Mouse (Mus musculus) frontal cortex, postnatal 25 days (tissue): Measurements from ENCODE around the gene Snapin.

Experiments
- DNase-seq, 2 experiments: peaks; one replicate each; pipeline ENCODE4 v3.0.0; 2022; ENCODE audit warnings: low spot score in 2 of 2

The Snapin gene

DNA sequence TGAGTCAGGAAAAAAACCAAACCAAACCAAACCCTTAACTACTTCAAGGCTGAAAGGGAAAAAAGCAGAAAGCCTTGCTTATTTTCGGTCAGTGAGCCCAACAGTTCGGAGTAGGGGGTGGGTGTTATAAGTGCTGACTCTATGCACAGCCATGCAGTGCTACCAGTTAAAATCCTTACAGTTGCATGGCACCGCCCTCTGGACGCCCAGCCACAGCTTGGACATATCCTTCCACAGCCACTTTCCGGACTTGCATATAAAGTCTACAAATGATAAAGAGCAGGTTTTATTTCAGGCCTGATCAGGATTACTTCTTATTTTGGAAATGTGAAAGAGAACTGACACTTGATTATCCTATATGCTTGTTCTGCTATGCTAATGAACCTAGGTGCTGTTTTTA, 14.4 kb upstream of the Snapin start:
- DNase-seq, result no peak

GRCm38 (mm10) chr3:90503444-90503843, 12.6 kb upstream of the Snapin start:
- DNase-seq, result no peak

- no peak for DNase-seq
Observed at GRCm38 (mm10) chr3:90497597-90497996, 6.8 kb upstream of the Snapin start.

DNA sequence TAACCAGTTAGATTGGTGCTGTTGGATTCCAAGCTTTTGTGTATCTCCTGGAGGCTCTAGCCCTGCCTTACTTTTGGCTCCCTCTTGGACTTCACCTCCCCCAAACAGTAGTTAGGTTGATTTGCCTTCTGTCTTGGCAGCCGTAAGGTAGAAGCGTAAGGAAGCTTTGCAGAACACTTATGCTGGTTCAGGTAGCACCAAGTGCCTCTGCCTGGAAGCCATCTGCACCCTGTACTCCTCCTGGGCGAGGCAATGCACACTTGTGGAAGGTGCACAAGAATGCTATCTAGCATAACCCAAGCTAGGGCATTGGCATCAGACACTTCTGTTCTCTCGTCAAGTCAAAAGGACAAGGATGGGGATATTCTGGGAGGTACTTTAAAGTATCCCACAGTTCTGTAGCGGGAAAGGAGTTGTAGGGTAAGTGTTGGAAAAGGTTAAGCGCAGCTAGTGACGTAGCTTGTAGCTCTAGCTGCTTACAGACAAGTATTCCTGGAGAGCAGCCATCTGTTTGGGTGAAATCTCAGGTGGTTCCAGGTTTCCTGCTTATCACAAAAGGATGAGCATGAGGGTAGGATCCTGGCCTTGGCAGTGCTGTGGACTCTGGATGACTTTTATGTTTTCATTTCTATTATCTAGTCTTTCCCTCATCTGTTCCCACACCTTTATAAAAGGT, 5.2 kb upstream of the Snapin start:
- DNase-seq, result no peak

DNA sequence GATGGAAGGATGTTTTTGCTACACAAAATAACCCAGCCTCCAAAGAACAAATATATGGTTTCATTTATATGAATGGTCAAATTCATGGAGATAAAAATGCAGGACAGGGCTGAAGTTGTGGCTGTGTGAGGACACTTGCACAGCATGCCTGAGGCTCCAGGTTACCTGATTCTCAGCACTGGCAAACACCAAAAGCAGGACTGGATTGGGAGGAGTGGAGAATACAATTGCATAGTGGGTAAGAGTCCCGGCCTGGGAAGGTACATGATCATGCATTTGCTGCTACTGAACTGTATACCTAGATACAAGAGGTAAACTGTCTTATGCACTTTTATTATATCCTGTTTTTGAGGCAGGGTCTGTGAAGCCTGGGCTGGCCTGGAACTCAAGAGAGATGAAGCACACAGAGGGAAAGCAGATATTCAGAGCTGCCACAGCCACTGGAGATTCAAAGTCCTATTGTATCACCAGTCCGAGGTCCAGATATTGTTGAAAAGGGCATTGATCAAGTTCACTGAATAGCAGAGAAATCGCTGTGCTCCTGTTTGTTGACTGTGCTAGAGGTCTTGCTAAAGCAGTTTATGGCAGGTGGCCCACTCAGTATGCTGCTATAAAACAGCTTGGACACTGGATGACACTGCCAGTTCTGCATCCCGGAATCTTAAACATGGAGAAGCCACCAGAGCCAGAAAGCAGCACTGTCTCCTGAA, 3.2 kb upstream of the Snapin start:
- no peak for DNase-seq

DNA sequence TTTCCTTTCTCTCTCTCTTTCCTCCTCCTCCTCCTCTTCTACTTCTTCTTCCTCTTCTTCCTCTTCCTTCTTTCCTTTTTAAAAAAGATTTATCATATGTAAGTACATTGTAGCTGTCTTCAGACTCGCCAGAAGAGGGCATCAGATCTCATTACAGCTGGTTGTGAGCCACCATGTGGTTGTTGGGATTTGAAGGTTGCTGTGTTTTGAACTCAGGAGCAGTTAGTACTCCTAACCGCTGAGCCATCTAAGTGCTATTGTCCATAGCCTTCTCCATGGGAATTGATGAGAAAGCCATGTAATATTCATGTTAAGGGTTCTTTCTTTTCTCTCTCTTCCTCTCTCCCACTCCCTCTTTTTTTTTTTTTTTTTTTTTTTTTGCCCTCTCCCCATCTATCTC, 517 bp upstream of the Snapin start:
- peak in 1 of 2 experiments; percentile 36 for DNase-seq

DNA sequence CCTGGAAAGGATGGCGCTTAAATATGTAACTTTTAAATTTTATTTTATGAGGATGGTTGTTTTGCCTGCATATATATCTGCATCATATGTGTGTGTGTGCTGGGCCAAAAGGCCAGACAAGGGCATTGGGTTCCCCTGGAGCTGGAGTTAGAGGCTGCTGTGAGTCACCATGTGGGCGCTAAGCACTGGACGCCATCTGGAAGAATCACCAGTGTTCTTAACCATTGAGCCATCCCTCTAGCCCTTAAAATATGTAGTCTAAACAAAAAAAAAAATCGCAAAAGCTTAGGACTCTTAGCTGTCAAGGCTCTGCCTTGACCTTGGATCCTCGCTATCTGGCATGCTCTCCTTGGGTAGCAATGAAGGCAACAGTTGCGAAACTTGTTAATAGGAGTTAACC, 2.3 kb downstream of the Snapin start:
- DNase-seq, result no peak

- DNase-seq, result no peak
Observed at GRCm38 (mm10) chr3:90486998-90487397, 3.8 kb downstream of the Snapin start.

DNA sequence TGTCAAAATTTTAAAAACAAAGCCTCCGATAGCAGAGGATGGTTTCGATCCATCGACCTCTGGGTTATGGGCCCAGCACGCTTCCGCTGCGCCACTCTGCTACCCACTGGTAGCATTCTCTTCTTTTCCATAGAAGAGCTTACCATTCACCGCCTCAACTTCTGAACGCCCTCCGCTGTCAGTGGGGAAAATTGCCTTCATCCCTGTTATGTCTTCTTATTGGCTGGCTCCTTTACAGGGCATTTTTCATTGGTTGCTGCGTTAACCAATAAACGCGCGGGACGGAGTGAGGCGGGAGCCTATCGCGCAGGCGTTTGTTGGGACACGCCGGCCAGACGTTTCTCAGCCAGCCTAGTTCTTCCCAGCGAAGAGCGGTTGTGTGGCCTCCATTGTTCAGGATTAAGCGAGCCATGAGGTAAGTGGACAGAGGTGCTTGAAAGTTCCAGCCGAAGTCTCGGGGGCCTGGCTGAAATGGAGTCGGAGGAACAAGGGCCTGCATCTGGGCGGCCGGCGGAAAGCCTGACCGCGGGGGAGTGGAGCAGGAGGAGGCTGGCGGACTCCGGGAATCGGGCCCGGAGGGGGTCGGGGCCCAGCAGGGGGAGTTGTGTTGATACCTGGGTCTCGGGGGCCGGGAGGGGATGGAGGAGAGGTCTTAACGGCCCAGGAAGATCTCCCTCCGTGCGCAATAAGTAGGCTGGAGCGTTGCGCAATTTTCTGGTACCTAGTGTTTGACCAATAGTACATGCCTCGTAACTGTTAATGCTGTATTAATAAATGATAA, 14.8 kb downstream of the Snapin start, which contains the start of gene Ilf2:
Ilf2 (plus strand) TSS at position 296 of the 781 bp plus-strand sequence.
- DNase-seq, result peak; percentile 90 to 92

DNA sequence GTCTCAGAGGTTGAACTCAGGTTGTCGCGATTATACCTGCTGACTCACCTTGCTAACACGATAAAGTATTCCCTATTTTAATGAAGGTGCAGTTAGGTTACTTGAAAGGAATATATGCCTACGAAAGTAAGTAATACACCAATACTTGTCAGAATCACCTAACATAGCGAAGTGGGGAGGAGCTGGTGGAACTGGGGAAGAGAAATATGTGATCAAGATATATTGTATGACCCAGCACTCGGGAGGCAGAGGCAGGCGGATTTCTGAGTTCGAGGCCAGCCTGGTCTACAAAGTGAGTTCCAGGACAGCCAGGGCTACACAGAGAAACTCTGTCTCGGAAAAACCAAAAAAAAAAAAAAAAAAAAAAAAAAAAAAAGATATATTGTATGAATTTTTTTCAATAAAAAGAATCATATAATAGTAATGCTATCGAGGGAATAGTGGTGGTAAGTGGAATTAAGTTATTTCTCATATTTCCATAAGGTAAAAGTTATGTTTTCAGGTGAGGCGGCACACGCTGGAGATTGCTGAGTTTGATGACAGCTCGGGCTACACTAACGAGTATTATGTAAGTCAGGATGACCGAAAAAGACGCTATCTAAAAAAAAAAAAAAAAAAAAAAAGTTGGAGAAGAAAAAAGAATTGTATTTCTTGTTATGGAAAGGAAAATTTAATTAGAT, 15.5 kb downstream of the Snapin start:
- no peak for DNase-seq

DNA sequence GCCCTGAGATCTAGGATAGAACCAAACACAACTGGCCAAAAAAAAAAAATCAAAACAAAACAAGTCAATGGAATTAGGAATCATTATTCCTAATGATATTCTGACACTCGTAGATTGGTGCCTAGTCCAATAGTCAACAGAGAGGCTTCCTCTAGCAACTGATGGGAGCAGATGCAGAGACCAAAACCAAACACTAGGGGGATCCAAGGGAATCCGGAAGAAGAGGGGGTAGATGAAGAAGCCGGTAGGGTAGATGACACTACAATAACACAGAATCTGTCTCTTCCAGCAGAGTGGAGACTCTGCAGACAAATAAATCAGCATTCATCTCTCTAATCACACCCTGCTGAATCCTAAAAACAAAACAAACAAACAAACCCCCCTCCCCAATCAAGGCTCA, 18.6 kb downstream of the Snapin start:
- no peak for DNase-seq

DNA sequence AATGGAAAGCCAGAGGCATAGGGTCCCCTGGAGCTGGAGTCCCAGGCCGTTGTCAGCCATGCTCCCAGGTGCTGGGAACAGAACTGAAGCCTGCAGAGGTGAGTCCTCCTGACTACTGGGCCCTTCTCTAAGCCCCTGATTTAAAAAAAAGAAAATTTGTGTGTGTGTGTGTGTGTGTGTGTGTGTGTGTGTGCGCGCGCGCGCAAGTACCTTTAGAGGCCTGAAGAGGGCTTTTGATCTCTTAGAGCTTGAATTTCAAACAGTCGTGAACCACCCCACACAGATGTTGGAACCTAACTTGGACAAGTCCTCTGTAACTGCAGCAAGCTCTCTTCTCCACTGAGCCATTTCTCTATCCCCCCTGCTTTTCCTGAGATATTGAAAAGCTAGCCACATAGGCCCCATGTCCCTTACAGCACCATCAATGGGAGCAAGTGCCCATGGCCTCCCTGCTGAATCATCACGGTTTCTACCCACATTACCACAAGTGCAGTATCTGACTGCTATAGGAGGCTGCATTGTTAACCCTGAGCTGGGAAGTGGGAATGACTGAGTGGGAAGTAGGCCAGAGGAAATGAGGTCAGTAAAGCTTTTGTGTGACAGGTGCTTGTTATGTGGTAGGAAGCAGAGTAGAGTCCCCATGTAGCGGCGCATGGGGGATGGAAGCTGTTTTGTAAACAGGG, 23.1 kb downstream of the Snapin start:
- DNase-seq, result no peak

GRCm38 (mm10) chr3:90466311-90466766, 24.5 kb downstream of the Snapin start:
- peak in 1 of 2 experiments; percentile 47 for DNase-seq

DNA sequence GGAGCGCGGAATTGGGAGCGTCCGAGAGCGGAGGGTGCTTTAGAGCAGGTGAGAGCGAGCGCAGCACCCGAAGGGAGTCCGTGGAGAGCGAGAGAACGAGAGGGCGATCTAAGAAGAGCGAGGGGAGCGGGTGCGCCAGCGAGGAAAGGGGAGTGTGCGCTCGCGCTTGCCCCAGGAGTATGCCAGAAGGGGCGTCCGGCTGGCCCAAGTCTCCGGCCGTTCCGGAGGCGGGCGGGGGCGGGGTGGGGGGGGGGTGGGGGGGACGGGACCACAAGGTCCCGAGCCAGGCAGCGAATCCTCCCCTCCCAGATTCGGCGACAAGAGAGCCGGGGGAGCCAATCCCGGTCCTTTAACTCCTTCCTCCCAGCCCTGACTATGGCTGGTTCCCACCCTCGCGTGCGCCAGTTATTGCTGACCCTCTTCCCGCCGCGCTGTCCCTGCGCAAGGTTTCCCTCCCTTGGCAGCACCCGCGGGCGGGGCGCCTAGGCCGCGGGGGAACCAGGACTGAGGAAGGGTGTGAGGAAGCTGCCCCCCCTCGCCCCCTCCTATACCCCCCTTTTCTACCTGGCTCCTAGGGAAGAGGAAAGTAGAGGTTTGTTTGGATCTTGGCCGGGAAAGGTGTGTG, 25.0 kb downstream of the Snapin start, which contains the start of gene Npr1:
Npr1 (minus strand) TSS at position 181 of the 625 bp plus-strand sequence.
- no peak for DNase-seq

DNA sequence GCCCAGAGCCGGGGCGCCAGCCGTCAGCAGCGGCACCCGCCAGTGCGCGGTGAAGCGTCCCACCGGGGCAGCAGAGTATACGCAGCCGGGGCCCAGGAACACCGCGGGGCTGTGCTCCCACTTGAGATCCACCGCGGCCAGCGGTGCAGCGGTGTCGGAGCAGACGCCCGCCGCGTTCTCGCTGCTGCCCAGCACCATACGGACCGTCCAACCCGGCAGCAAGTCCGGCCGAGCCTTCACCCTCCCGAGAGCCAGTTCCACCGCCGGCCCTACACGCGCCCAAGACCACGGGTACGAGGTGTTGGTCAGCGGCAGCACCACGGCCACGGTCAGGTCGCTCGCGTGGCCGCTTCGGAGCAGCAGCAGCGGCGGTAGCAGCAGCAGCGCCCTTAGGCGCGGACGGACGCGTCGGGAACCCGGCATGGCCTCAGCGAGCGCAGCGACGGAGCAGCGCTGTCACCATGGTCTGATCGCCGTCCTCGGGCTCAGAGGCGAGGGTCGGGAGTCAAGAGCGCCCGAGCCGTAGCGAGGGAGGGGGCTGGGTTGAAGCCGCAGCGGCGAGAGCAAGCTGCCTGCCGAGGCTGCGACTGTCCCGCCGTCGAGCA, 25.6 kb downstream of the Snapin start:
- no peak for DNase-seq

DNA sequence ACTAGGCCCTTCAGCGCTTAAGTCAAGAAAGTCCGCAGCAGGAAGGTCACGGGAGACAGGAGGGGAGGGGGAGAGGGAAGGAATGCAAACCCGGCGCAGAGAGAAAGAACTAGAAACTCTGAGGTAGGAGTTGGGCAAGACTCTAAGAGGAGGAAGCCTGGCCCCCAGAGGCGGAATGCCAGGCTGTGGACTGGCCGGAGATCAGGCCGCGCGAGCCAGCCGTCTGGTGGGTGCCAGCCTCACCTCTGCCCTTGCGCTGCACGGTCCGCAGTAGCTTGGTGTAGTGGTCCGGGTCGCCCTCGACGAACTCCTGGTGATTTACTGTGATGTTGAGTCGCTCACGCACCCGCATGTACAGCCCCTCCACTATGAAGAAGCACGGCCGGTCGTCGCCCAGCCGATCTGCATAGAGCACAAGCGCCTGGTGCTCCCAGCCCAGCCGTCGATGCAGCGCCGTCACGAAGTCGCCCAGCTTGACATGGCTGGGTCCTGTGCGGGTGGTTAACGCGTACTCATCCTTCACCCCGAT, 26.2 kb downstream of the Snapin start:
- DNase-seq, result no peak

GRCm38 (mm10) chr3:90462579-90462978, 28.3 kb downstream of the Snapin start:
- no peak for DNase-seq

DNA sequence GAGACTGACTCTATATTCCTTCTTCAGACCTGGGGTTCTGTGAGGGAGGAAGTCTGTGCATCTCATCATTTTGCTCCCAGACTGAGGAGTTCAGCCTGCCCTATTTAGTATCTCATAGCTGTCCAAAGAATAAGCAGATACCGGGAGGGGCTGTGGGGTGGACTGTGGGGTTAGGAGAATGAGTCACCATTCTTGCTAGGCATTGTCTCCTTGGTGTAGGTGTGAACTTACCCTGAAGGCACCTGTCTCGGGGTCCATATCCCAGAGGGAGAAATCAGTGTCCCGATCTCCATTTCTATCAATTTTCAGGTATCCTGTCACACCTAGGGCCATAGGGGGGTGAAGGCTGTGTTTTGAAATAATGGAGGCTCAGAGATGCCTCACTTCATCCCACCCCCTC, 28.9 kb downstream of the Snapin start:
- no peak for DNase-seq

DNA sequence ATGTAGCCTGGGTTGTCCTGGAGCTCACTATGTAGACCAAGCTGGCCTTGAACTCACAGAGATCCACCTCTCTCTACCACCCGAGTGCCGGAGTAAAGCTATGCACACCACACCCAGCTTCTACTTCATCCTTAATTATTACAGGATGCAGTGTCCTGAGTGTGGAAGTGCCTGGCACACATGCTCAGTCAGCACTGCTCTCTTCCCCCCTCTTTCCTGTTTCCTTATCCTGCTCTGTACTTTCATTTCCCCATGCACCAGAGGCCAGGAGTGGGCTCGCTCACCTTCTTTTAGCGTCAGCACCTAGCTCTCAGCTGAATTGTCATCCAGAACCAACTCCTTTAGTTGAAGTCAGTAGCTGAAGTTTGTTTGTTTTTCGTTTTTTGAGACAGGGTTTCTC, 30.5 kb downstream of the Snapin start:
- DNase-seq, result no peak

DNA sequence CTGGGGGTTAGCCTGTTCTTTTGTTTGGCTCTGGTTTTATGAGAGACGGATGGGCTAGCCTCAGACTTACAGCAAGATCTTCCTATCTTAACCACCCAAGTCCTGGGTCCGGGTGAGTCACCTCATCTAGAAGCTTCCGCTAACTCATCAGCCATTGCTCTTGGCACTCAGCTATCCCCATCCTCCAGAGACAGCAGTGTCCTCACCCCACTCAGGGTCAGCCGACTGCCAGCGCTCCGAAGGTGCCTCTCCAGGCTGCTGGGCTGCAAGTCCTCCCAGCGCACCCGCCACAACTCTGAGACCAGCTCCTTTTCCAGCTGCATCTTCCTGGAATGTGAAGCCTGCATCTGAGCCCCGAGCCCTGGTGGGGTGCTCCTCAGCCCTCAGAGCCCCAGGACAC, 31.1 kb downstream of the Snapin start:
- DNase-seq, result no peak
